Mouse (Mus musculus): ENCODE data around the gene Map2k7. TPM values are rescaled to one million over a fixed set of nuclear protein-coding genes. Genes with fewer than 3 reads are reported as not detected.
"Not testable (repeated sequence)": the region's sequence is repeated elsewhere in the genome, so short reads cannot be mapped to it uniquely, and the experiment has no call there.

Map2k7 gene
- total and polyA plus RNA-seq, 2 experiments from 2014 or later, result 21.0 to 36.8 TPM

DNA sequence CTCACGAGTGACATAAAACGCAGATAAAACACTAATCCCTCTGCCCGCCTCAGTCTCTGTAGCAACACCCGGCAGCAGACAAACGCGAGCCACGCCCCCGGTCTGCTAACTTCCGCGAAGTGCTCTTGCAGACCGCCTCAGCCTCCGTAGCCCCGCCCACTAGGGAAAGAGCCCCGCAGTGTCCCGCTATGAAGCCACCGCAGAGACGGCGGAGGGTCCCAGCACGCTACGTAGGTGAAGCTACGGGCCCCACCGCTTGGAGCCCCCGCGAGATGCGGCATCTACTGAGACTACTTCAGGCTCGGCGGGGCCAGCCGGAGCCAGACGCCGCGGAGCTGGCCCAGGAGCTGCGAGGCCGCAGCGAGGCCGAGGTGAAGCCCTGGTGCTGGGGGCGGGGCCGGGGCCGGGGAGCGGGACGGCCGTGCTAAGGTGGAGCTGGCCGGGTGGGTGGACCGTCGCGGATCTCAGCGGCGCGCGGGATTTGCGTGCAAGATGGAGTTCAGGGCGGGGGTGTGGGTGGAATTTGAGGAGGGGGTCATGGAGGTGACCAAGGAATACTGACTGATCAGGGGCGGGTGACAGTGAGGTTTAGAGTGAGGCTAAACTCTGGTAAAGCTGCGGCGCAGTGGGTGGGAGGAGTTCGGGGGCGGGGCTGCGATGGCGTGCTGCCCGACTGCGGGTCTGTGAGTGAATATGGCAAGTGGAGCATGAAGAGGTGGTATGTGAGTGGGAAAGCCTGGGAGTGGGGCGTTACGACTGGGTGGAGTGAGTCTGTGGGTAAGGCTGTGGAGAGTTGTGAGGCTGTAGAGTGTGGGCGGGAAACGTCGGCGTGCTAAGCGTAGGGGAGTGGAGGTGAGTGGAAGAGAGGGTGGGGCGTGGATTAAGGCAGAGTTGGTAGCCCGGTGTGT lies 14.6 kb downstream of the Map2k7 start, which contains the start of gene Snapc2:
Gene Snapc2, plus strand, starts transcription at position 147 of the 908 bp plus-strand sequence.
- DNase-seq (ENCODE audit: low spot score), result peak; percentile 90
- WGBS, result under 1% methylated on average over 68 of the region's 69 CpGs

DNA sequence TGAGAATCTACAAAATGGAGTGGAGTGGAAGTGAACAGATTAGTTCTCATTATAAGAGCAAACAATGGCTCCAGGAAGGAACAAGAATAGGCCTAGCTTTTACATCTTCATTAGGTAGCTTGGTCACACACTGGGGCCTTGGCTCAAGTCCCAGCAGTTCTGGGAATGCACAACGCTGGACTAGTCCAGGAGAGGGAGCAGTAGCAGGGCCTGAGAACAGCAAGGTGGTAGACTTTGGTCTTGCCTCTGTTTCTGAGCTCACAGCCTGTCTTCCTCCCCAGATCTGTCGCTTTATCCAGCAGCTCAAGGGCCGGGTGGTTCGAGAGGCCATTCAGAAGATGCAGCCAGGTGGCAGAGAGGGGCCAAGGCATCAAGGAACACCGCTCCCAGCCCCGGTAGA lies 15.5 kb downstream of the Map2k7 start:
- Histone ChIP-seq H3K27me3 (ENCODE audit: control insufficient read depth, insufficient read depth, low read length) (no peaks in the 10 kb centered on the region), H3K9ac (replicated peaks; ENCODE audit: low read depth, low read length) (no peak overlapping the region), H3K4me1 (ENCODE audit: control insufficient read depth, insufficient read depth) (peaks cover 18% of the 10 kb centered on the region), H3K9me3 (replicated peaks; ENCODE audit: control insufficient read depth, low read length) (no peaks in the 10 kb centered on the region), H3K4me3 (ENCODE audit: low read depth, low read length) (peak overlapping the region; percentile 84), H3K4me2 (ENCODE audit: low read depth, low read length) (peak overlapping the region; percentile 89), H3K27ac (ENCODE audit: low read depth) (no peak overlapping the region), H3K36me3 (replicated peaks; ENCODE audit: control insufficient read depth, insufficient read depth, low read length) (peaks cover 20% of the 10 kb centered on the region)
- WGBS, result 72% methylated on average over 6 of the region's 6 CpGs
- no peak for ATAC-seq (ENCODE audit: insufficient read depth, low read depth)
- TF ChIP-seq EP300 (IDR thresholded peaks at IDR 0.05; ENCODE audit: low read depth) (no peak), CTCF (IDR thresholded peaks at IDR 0.05; ENCODE audit: low read depth) (peak; percentile 55)
- peak; percentile 48 for DNase-seq (ENCODE audit: low spot score)

More for the DNA sequence above, 14.6 kb downstream of the Map2k7 start, which contains the start of gene Snapc2:
- Histone ChIP-seq H3K36me3 (replicated peaks; ENCODE audit: control insufficient read depth, insufficient read depth, low read length) (peaks cover 21% of the 10 kb centered on the region), H3K9me3 (replicated peaks; ENCODE audit: control insufficient read depth, low read length) (no peaks in the 10 kb centered on the region), H3K4me1 (ENCODE audit: control insufficient read depth, insufficient read depth) (peaks cover 17% of the 10 kb centered on the region; the same call in 1 of the 2 replicates), H3K27me3 (ENCODE audit: control insufficient read depth, insufficient read depth, low read length) (no peaks in the 10 kb centered on the region), H3K27ac (ENCODE audit: low read depth) (peak within 1 kb of the TSS; percentile 83), H3K9ac (replicated peaks; ENCODE audit: low read depth, low read length) (peak within 1 kb of the TSS; percentile 67), H3K4me2 (ENCODE audit: low read depth, low read length) (peak within 1 kb of the TSS; percentile 89), H3K4me3 (ENCODE audit: low read depth, low read length) (peak within 1 kb of the TSS; percentile 84)
- no peak for TF ChIP-seq CTCF (IDR thresholded peaks at IDR 0.05; ENCODE audit: low read depth)
- TF ChIP-seq EP300 (IDR thresholded peaks at IDR 0.05; ENCODE audit: low read depth), result no peak
- peak; percentile 88 for ATAC-seq (ENCODE audit: insufficient read depth, low read depth)

- WGBS, result 83% methylated on average over 7 of the region's 7 CpGs
- DNase-seq (ENCODE audit: low spot score); H3K4me3 ChIP-seq (ENCODE audit: low read depth, low read length); H3K27me3 ChIP-seq (ENCODE audit: control insufficient read depth, insufficient read depth, low read length); H3K4me2 ChIP-seq (ENCODE audit: low read depth, low read length); ATAC-seq (ENCODE audit: insufficient read depth, low read depth); H3K9ac ChIP-seq (replicated peaks; ENCODE audit: low read depth, low read length); H3K27ac ChIP-seq (ENCODE audit: low read depth); H3K9me3 ChIP-seq (replicated peaks; ENCODE audit: control insufficient read depth, low read length): not testable (repeated sequence)
- H3K36me3 ChIP-seq (replicated peaks; ENCODE audit: control insufficient read depth, insufficient read depth, low read length), result peaks cover 29% of the 10 kb centered on the region
- peaks cover 18% of the 10 kb centered on the region for H3K4me1 ChIP-seq (ENCODE audit: control insufficient read depth, insufficient read depth)
Observed at GRCm38 (mm10) chr8:4255471-4255870, 16.9 kb downstream of the Map2k7 start.

GRCm38 (mm10) chr8:4256911-4257310 lies 18.4 kb downstream of the Map2k7 start:
- WGBS, result 35% methylated on average over 4 of the region's 4 CpGs
- H3K4me2 ChIP-seq (ENCODE audit: low read depth, low read length), result no peak overlapping the region
- H3K27ac ChIP-seq (ENCODE audit: low read depth), result no peak overlapping the region
- no peak overlapping the region for H3K4me3 ChIP-seq (ENCODE audit: low read depth, low read length)
- ATAC-seq (ENCODE audit: insufficient read depth, low read depth) (no peak), DNase-seq (ENCODE audit: low spot score) (no peak)
- H3K27me3 ChIP-seq (ENCODE audit: control insufficient read depth, insufficient read depth, low read length), result no peaks in the 10 kb centered on the region
- TF ChIP-seq EP300 (IDR thresholded peaks at IDR 0.05; ENCODE audit: low read depth) (no peak), CTCF (IDR thresholded peaks at IDR 0.05; ENCODE audit: low read depth) (no peak)
- no peak overlapping the region for H3K9ac ChIP-seq (replicated peaks; ENCODE audit: low read depth, low read length)
- no peaks in the 10 kb centered on the region for H3K9me3 ChIP-seq (replicated peaks; ENCODE audit: control insufficient read depth, low read length)
- H3K4me1 ChIP-seq (ENCODE audit: control insufficient read depth, insufficient read depth), result peaks cover 18% of the 10 kb centered on the region
- H3K36me3 ChIP-seq (replicated peaks; ENCODE audit: control insufficient read depth, insufficient read depth, low read length), result peaks cover 43% of the 10 kb centered on the region

- ATAC-seq (ENCODE audit: insufficient read depth, low read depth) (no peak), DNase-seq (ENCODE audit: low spot score) (no peak)
- H3K9me3 ChIP-seq (replicated peaks; ENCODE audit: control insufficient read depth, low read length), result no peaks in the 10 kb centered on the region
- no peak overlapping the region for H3K27ac ChIP-seq (ENCODE audit: low read depth)
- TF ChIP-seq EP300 (IDR thresholded peaks at IDR 0.05; ENCODE audit: low read depth), result no peak
- TF ChIP-seq CTCF (IDR thresholded peaks at IDR 0.05; ENCODE audit: low read depth), result no peak
- H3K9ac ChIP-seq (replicated peaks; ENCODE audit: low read depth, low read length), result no peak overlapping the region
- WGBS, result 84% methylated on average over 4 of the region's 4 CpGs
- H3K27me3 ChIP-seq (ENCODE audit: control insufficient read depth, insufficient read depth, low read length), result no peaks in the 10 kb centered on the region
- peaks cover 17% of the 10 kb centered on the region for H3K4me1 ChIP-seq (ENCODE audit: control insufficient read depth, insufficient read depth)
- H3K4me2 ChIP-seq (ENCODE audit: low read depth, low read length), result no peak overlapping the region
- no peak overlapping the region for H3K4me3 ChIP-seq (ENCODE audit: low read depth, low read length)
- H3K36me3 ChIP-seq (replicated peaks; ENCODE audit: control insufficient read depth, insufficient read depth, low read length), result peaks cover 48% of the 10 kb centered on the region
Observed at GRCm38 (mm10) chr8:4257350-4257749, 18.8 kb downstream of the Map2k7 start.
